Mouse (Mus musculus) embryonic fibroblast, embryonic 13.5 days (primary cell): ENCODE results near the gene Atg9a.

Experiments used
- CTCF ChIP-seq: IDR thresholded peaks from 2 replicates; pipeline ENCODE4 v1.5.1; 2011; ENCODE audit warnings: mild to moderate bottlenecking, control low read depth, low read length, moderate library complexity, borderline replicate concordance; ENCODE audit not compliant: insufficient read depth
- POLR2A ChIP-seq: IDR thresholded peaks from 2 replicates; pipeline ENCODE4 v1.6.1; 2011; ENCODE audit warnings: low read depth, mild to moderate bottlenecking, control low read depth, low read length, moderate library complexity

DNA sequence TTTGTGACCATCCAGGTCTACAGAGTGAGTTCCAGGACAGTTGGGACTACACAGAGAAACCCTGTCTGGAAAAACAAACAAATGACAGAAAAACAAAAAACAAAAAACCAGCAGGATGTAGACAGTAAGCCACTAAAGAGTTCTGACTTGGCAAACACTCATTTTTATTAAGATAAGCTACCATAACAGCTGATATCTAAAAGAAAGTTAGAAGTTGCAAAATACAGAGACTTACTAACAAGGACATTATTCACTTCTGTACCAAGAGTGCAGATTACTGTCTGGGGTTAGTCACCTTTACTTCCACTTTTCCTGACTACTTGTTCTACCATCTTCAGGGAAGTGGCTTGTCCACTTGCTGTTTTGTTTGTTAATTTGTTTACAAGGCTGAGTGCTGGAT, 33.0 kb downstream of the Atg9a start:
- TF ChIP-seq CTCF: no peak
- no peak for TF ChIP-seq POLR2A
